Mouse (Mus musculus) 3T3-L1 (cell line): Measurements from ENCODE around the gene Glp2r.

Experiments used
- DNase-seq: peaks from one replicate; pipeline ENCODE4 v3.0.0-alpha.2; 2015; ENCODE audit warnings: low read depth, low spot score

Gene Glp2r

DNA sequence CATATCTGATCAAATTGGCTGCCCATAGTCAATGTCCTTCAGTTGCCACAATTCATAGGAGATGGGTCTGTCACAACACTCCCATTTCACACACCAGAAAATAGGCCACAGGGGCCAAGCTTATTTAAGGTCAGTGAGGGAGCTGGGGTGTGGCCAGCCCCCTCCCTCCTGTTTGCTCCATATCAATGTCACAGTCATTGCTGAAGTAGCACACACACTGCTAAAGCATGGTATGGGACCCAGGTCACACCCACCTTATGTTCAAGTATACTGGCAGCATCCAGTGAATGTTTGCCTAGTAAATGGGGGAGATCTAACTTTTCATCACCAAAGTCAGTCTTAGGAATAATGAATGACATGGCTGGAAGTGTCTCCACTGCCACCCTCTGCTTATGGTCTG is 42.2 kb downstream of the Glp2r start:
- no peak for DNase-seq

DNA sequence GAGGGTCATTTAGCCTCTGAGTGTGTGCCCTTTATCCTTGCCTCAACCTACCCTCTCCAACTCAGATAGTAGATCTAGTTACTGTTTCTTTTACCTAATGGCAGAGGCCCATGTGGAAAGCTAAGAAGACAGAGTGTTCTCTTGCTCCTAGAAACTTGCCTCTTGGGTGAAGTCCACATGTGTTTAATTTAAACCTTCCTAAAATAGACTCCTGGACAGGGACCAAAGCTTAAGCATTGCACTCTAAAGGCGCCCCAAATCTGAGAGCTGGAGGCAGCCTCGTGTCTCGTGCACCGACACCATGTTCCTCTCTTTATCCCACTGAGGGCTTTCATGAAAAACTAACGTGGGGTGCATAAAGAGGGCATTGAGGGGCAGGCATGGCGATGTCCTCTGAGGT is 43.9 kb downstream of the Glp2r start:
- DNase-seq = no peak

DNA sequence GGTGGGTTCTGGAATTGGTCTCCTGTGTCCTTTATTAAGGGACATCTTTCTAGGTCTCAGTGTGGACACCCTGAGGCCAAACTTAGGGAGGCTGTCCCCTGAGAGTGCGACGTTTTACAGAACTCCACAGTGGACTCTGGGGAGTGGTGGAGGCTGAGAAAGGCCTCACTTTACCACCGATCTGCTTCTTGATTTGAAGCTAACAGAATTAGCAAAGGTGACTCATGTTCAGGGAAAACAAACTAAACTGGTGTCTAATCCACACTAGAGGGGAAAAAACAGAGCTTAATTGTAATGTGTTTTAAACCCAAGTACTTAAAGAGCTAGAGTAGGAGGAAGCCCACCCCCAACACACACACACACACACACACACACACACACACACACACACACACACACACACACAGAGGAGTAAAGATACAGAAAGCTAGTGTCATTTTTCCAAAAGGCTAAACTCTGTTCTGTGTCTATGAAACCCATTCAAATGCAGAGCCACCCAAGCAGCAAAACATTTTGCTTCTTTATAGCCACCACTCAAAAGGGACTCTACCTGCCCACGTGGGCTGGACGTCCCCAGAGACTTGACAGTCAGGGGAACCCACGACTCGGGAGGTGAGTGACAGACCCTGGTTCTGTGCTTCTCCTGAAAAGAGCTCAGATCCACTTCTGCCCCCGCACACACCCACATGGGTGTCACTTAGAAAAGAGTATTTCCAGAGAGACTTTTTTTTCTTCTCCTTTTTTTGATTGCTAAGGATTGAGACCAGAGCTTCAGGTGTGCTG is 47.5 kb downstream of the Glp2r start:
- DNase-seq = no peak

DNA sequence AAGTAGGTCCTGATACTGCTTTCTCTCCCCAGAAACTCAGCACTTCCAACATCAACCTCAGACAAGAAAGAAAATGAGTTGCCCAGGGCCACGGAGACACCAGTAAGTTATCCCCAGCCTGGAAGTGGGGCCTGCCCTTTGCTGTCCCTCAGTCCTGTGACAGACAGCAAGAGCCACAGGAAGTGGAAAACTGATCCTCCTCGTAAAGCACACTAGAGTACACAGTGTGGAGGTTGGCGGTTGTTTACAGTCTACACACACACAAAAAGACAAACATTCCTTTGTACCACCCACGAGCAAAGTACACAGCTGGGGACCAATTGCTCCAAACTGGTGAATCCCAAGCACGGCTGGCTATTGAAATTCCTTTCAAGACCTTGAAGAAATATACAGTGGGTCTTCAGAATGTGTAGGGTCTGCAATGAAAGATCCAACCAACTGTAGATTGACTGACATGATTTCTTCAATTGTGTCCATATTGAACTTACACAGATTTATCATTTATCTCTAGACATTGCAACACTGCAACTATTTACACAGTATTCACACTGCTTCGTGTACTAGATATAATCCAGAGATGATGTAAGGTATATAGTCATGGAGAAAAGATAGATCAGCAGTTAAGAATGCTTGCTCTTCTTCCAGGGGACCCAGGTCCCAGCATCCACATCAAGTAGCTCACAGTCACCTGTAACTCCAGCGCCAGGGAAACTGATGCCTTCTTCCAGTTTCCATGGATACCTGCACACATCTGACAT is 48.4 kb downstream of the Glp2r start:
- no peak for DNase-seq

DNA sequence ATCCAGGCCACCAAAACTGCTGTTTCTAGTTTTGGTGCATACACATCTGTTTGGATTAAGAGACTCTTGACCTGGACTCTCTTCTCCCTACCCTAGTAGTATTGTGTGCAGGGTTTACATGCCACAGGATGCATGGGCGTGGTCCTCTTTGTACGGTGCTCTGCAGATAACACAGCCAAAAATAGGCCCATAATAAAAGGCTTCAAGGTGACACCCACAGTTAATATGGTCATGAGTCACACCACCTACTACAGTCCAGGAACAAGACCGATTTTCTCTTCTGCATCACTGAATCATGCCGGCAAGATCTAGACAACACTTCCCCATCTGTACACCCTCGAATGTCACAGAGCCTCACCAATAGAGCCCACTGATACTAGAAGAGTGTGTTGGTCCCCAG is 49.5 kb downstream of the Glp2r start:
- DNase-seq = no peak

DNA sequence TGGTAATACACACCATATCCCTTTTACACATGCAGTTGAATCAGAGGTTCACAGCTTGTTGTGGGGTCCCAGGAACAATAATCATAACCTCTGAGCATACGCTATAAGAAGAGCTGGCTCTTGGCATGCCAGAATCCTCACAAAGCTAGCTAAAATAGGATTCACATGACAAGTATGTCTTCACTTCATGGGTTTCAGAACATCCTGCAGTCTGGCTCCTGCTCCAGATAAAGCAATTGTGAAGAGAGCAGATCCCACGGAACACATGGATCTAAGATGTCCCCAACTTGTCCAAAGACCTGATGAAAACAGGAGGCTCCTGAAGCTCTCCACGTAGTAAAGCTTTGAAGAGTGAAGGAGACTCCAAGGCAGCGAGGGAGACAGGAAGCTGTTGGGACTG is 55.6 kb downstream of the Glp2r start:
- no peak for DNase-seq

DNA sequence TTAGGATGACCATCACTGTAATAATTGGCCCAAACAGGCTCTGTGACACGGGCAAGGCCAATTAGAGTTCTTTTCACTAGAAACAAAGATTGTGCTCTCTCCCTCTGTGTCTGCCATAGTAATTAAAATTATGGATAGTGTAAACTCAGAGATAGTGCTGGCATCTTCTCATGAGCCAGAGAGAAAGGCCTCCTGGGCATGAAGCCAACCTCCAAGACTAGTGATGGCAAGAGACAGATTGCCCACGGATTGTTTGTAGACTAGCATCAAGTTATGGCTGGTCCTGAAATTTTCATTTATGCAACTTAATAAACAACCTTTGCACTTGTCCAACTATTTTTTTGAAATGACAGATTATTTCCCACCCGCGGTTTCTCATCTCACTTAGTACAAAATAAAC is 58.0 kb downstream of the Glp2r start:
- DNase-seq = no peak

DNA sequence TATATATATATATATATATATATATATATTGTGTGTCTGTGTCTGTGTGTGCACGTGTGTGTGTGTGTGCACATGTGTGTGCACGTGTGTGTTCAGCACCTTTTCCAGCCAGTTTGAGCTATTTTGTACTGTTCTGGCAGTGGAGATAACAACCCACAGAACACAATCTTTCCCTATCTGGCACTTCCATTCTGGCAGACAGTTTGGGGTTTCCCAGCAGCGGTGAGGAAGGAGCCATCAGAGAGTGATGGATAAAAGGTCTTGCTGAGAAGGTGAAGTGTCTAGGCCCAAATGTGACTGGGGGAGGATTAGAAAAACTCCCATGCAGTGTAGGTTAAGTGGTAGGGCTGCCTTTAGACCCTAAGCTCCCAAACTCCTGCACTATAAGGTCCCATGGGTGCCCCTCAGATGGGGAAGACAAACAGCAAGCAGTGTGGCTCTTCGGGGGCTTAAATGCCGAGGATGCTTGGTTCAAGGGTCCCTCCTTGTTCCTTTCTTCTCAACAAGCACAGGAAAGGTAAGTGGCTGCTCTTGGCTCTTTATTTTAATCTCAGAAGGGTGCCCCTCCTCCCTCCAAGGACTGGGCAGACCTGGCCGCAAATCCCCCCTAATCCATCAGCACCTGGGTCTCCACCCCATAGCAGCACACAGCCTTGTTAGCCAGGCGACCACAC is 76.1 kb downstream of the Glp2r start, which contains the start of gene Rcvrn:
Gene Rcvrn (plus strand): TSS at position 624 of the 674 bp plus-strand sequence.
- DNase-seq = no peak

DNA sequence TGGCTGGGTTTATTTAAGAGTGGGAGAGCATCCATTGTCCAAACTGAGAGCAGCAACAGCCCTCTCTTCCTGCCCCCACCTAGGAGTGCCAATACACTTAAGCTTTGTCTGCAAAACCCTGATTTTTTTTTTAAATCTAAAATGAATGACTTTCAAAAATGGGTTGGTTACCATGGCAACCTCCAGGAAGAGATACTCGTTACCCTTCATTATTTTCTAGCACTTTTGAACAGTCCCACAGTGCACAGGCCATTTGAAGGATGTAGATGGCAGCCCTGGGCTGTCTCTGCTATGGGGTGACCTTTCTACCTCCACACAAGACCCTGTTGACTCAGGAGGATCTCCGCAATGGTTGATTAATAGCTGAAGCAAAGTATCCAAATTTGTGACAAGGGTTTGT is 84.8 kb downstream of the Glp2r start:
- DNase-seq = no peak

DNA sequence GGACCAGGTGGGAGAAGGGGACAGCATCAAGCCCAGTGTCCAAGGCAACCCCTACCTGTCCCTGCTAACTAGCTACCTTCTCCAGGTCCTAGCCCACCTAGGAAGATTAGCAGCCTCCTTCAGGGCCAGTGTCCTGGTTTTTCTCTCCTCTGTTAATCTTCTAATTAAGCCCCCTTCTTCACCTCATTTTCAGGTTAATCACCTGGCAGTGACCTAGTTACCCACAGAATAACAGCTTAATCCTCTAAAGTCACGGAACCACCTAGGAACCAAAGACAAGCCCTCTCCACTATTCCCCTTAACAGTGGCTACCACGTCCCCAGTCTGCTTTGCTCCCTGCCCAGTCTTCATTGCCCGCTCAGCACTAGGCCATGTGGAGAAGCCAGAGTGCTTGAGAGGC is 89.1 kb downstream of the Glp2r start:
- DNase-seq = no peak

DNA sequence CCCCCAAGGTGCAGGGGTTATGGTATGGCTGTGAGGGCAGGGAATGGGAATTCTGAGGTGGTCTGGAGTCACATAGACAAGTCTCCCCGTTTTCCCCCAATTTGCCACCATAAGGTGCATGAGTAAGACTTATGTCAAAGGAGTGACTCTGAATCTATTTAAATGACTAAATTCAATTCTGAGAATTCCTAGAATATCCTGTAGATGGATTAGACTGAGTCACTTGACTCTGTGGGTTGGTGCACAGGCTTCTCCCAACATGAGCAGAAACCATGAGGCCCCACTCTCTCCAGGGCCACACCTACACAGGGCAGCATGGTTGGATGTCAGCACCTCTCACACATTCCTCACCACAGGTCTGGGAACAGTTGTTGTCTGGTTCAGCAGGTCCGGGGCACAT is 91.0 kb downstream of the Glp2r start:
- no peak for DNase-seq

DNA sequence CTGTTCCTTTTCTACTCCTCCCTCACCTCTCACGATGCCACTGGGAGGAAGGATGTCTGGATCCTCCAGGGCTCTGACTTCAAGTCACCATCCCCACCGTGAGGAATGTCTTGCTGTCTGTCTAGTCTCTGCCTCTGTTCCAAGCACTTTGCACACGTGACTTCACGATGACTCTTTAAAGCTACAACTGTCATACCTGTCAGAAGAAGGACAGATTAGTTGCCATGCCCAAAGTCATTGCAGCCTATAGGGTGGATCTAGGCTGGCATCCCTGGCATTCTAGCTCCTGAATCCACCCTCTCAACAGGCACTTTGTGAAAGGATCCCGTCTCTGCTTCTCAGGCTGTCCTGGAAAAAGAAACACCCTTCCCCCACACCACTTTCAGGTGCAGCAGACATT is 91.7 kb downstream of the Glp2r start:
- DNase-seq = no peak

DNA sequence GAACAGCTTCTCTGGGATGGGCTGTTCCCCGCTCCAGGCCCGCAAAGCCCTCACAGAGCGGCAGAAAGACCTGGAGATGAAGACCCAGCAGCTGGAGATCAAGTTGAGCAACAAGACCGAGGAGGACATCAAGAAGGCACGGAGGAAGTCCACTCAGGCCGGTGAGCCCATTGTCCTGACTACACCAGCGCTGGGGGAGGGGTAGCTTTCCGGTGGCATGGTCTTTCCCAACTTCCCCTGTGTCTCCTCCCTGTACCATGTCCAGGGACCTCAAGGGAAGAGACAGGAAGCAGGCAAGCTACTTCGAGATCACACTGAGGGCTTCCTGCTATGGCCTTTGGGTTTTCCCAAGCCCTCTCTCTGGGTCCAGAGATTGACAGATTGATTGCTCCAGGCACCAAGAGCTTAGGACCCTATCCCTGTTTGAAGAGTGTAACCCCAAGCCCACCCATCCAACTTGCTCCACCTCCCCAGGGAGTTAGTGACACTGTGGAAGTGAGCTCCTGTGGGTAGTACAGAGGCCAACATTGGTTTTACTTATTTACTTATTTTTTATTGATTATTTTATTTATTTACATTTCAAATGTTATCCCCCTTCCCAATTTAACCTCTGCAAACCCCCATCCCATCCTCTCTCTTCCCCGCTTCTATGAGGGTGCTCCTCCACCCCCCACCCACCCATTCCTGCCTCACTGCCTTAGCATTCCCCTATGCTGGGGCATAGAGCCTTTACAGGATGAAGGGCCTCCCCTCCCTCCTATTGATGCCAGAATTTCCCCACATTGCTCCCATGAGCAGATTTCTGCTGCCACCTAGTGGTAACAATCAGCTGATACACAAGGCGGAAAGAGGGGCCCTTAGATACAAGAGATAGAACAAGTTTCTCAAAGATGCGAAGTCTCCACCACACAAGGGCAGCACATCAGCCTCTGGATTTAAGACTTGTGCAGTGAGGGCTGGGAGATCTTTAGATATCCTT is 95.1 kb downstream of the Glp2r start:
- peak; percentile 76 for DNase-seq

DNA sequence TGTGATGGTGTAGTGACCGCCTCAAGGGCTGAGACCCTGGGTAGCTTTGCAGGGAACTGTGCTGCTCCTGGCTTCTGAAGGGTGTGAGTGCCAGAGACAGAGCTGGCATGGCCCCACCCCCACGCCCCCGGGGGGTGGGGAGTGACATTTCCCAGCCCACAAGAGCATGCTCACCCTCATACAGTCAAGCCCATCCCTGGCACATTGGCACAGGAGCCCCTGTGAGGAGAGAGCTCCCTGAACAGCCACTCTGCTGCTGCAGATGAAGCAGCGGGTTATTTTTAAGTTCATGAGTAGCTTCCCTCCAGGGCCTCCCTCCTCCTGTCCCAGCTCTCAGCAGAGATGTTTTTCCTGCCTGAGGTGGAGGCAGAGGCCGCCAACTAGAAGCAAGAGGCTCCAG is 98.8 kb downstream of the Glp2r start:
- DNase-seq = no peak

DNA sequence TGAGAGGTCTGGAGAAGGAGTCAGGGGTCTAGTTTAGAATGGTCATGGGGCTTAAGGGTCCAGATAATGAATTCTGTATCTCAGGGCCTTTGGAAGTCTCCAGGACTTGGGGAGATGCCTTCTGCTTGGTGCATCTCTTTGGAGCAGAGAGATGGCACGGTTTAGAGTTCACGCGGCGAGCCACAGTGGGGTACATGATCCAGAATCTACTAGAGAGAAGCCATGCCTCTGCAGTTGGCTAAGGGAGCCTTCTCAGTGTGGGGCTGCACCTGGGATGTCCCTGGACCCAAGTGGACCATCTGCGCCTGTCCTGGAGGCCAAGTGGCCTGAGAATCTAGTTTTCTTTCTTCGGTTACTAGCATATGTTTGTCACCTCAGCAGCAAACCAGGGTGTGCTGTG is 100.9 kb downstream of the Glp2r start:
- DNase-seq = no peak

DNA sequence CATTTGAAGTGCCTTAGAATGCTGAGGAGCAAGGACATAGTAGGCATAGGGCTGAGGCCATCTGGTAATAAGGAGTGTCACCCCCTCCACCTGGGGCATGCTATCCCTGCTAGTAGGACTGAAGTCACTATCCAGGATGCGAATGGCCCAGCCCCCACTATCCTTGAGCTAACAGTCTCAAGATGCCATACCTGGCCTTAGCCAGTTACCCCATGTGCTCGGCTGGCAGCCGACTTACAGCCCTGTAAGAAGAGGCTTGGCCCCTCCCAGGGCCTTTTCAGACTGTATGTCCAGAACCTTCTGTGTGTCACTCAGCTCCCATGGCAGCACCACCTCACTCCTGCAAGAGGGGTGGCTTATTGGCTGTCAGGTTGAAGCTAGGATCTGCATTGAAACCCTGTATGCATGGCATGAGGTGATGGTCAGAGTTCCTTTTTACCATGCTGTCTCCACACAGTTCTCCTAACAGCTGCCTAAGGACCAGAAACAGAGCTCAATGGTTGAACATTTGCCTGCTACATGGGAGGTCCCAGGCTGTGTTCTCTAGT is 102.4 kb downstream of the Glp2r start:
- DNase-seq = no peak

DNA sequence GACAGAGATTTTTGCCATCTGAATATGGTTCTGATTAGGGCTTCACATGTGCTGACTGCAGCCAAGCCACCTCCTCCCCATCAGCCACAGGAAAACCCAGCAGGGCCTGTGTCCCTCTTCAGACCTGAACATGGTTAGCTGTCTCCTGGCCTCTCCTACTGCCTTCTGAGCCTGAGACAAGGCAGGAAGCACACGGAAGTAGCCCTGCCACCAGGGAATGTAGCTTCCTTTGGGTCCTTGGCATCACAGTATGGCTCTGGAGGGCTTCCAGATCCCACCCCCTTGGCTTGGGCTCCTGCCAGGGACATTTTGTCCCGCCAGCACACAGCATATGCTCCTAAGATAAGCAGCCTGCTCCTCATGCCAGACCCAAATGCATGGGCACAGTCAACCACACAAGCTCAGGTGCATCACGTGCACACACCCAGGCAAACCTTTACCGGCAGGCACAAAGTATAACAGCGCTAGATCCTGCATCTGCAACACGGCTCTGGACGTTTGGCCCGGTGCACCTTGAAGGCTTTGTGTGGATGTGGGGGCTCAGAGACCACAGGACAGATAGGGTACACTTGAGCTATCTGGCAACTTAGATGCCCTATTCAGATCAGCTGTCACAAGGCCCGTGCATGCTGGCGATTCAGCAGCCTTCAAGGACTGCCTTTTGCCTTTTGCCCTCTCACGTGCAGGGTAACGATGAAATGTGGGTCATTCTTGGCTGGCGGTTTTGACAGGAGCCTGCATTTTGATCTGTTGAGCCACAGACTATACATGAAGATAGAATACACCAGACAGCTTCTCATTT is 103.2 kb downstream of the Glp2r start:
- peak; percentile 55 for DNase-seq

DNA sequence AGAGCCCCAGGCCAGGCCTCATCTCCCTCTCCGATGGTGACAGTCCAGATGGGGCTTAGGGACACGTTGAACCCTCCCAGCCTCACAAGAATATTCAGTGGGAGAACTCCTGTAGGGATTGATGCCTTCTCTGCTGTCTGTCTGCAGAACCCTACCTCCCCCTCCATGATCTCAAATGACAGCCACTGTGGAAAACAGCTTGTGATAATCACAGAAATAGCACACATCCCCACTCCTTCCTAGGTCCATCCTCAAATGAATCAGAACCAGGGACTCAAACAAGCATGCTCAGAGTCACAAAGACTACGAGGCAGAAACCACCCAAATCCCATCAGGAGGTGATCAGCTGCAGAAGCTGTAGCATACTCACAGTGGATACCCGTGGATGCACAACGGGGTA is 104.8 kb downstream of the Glp2r start:
- DNase-seq = no peak

DNA sequence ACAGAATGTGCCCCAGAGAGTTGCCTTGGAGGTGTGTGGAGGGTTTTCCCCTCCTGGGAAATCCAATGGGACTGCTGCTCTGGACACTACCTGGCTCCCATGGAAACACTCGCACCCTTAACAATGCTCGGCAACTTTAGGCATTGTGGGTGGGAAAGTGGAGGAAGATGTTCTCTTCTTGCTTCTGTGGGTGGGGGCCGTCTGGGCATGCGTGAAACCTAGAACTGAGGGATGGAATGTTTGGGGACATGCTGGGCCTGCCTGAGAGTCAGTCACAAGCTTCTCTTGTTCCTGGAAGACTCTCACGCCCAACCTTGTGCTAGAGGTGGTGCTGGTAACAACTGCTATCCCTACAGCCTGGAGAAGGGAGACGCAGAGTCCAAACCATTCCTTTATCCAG is 106.0 kb downstream of the Glp2r start:
- no peak for DNase-seq

DNA sequence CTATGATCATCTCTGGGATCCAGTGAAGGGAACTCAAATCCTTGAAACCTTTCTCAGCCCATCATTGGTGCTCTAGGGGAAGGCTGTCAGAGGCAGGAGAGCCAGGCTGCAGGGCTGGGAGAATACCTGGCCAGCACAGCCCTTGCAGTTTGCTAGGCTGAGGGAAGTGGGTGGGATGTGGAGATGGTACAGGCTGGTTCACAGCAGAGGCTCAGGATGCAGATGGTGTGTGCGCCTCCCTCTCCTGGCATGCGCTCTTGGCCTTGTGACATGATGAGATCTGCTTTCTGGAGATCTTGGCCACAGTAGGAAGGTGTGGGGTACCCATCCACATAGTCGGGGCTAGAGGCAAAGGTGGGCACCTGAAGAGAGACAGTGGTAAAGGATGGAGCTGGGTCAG is 106.7 kb downstream of the Glp2r start:
- DNase-seq = no peak
